Mouse (Mus musculus) lung, postnatal 25 days (tissue): ENCODE measurements around the gene Tlk2.

ENCODE experiments used
- DNase-seq: peaks from one replicate; pipeline ENCODE4 v3.0.0; 2022; ENCODE audit warnings: low spot score

Tlk2 gene

GRCm38 (mm10) chr11:105261601-105262351, 83.2 kb downstream of the Tlk2 start:
- DNase-seq = no peak

DNA sequence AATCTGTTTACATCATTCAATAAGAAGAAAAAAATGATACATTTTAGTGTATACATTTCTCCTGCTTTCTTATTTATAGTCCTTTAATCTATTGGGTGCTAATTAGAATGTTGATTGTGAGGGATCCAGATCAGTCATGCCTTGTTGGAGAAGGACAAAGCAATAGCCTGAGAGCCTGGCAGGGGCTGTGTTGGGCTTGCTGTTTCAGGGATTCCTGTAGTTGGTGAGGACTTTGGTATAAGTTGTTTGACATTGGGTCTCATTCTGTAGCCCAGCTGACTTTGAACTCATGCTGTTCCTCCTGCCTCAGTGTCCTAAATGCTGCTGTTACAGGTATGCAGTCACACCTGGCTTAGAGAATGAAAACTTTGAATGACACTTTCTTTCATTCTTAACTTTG, 85.9 kb downstream of the Tlk2 start:
- DNase-seq = no peak

DNA sequence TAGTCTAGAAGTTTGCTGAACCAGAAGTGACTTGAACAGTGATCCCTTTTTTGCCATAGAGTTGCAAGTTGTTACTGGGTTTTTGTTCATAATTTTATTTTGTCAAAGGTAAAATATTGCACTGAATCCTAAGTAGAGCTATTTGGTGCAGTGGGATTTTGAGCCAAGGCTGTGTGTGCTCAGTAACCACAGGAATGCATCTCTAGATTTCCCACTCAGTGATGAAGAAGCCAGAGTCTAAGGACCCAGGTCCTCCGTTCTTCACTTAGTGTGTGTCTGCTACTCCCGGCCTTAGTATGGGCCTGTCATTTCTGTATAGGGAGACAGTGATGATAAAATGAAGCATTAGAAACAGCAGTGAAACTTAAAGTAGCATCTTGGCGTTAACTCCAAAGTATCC, 86.4 kb downstream of the Tlk2 start:
- DNase-seq = peak; percentile 26

- peak; percentile 65 for DNase-seq
These were observed 91.5 kb downstream of the Tlk2 start for GRCm38 (mm10) chr11:105270155-105270554.

GRCm38 (mm10) chr11:105280456-105280855, 101.8 kb downstream of the Tlk2 start:
- DNase-seq = no peak

- no peak for DNase-seq
These were observed 102.7 kb downstream of the Tlk2 start for GRCm38 (mm10) chr11:105281291-105281690.

DNA sequence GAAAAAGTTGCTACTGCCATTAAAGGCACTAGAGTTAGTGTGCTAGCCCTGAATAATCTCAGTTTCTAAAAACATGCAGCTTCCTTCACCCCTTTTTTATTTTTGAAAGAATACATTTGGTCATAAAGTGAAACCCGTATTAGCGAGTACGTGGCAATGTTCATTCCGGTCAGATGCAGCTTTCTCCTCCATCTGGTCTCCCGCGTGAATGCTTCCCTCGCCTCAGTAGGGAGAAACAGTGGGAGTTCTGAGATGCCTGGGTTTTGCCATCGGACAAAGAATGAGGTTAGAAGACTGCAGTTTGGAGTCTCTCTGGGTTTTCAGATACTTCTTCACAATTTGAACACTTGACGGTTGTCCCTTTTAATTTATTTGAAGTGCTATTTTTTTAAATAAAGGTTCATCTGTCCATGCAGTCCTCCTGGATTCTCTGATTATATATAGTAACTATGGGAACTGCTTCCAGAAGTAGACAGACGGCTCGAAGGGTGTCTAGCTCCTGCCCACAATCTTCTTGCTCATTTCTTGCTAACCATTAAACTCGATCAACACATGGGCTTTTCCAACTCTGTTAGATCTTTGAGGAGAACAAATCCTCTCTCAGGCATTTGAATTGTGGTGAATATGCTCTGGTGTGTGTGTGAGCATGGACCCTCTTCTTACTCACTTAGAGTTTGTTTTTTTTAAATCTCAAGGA, 103.3 kb downstream of the Tlk2 start:
- DNase-seq = no peak

GRCm38 (mm10) chr11:105282460-105282859, 103.9 kb downstream of the Tlk2 start:
- DNase-seq = peak; percentile 77

- DNase-seq = no peak
These were observed 104.4 kb downstream of the Tlk2 start for GRCm38 (mm10) chr11:105283016-105283415.

DNA sequence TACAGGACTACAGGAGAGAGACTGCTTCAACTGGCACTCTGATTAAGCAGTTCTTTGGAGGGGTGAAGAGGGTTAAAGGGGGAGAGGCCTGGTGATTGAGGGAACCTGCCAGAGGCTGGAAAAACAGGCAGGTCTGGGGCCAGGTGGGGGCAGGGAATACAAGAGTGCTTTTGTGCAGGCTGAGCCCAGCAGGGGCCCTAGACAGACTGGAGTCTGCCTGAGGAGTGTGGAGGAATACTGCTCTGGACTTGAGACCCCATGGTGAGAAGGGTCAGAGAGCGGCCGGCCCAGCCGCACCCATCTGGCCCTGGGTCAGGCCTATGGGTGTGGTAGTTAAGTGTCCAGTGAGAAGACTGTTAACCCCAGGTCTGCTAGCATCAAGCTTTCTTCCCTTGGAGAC, 107.1 kb downstream of the Tlk2 start:
- no peak for DNase-seq

DNA sequence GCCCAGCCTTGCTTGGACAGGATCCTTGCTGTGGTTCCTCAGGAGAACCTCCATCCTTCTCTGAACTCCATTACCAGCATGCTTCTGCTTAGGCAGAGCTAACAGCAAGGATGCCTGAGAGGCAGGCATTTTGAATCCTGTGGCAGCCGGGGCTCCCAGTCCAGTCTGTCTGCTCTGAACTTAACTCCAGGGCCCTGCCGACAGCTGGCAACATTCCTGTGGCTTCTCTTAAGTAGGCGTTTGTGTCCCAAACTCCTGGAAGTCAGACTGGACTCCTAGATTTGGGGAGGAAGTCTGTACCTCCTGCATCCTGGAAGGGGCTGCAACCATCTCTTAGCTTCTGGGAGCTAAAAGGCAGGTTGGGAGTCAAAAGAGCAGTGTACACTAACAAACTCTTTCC, 110.8 kb downstream of the Tlk2 start:
- no peak for DNase-seq

DNA sequence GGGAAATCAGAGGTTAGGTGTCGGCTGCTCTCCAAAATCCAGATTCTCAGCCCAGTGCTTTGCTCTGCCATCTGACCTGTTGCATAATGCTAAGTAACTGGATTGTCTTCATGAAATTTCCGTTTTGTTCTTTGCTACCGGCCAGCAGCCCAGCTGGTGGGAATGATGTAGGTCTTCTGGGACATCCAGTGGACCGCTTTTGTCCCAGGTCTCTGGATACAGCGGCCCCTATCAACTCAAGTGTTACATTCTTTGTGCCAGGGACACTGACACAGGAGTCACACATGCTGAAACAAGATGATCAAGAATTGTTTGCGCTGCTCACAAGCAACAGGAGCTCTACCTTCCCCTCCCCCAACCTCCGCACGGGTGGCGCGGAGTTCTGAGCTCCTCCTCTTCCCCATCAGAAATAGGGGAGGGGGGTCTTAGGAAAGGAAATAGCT, 113.1 kb downstream of the Tlk2 start:
- DNase-seq = peak; percentile 54

DNA sequence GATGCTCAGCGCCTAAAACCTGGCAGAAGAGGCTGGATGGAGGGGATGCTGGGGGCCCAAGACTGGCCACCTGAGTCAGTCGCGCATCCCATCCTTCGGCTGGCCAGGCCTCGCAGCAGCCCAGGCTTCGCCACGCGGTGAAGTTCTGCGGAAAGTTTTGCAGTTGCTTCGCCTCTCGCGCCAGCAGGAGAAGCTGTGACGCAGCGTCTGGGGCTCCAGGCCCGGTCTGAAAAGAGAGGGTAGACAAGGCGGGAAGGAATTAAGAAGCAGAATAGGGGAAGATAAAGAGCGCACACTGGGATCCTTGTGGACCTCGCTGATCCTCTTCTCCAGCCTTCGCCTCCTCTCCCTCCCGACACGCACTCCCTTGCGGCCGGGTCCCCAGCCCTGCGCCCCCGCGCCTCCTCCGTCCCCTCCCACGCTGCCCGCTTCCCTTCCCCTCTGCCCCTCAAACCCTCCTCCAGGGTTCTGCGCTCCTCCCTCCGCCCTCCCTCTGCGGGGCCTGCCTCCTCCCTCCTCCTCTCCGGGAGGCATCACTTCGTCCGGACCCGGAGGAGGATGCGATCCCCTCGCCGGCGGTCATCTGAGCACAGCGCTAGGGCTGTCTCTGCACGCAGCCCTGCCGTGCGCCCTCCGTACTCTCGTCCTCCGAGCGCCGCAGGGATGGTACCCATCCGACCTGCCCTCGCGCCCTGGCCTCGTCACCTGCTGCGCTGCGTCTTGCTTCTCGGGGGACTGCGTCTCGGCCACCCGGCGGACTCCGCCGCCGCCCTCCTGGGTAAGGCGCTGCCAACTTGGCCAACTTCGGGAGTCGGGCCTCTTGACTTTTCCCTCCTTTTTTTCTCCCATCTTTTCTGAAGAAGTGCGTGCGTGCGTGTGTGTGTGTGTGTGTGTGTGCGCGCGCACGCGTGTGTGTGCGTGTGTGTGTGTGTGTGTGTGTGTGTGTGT, 113.8 kb downstream of the Tlk2 start, which contains the start of gene Mrc2:
Mrc2 (plus strand) TSS at position 520 of the 948 bp plus-strand sequence.
- DNase-seq = no peak

DNA sequence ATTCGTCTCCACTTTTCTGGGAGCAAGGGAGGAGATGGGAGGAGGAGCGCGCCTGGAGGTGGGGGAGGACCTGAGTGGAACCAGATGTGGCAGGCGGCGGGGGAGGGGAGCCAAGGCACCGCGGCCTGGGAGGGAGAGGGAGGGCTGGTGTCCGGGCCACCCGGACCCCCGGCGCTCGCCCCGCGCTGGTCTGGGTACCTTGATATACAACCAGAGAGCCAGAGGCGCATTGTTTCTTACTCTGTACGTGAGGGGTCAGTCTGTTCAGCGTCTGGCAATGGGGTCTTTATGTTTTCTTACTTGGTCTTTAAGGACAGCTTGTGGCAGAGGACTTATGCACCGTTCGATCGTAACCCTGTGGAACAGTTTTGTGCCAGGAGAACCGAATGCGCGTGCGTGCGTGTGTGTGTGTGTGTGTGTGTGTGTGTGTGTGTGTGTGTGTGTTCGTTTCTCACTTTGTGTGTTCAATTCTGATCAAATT, 114.5 kb downstream of the Tlk2 start:
- no peak for DNase-seq

GRCm38 (mm10) chr11:105293901-105294494, 115.4 kb downstream of the Tlk2 start:
- DNase-seq = no peak

GRCm38 (mm10) chr11:105296084-105296483, 117.5 kb downstream of the Tlk2 start:
- no peak for DNase-seq

DNA sequence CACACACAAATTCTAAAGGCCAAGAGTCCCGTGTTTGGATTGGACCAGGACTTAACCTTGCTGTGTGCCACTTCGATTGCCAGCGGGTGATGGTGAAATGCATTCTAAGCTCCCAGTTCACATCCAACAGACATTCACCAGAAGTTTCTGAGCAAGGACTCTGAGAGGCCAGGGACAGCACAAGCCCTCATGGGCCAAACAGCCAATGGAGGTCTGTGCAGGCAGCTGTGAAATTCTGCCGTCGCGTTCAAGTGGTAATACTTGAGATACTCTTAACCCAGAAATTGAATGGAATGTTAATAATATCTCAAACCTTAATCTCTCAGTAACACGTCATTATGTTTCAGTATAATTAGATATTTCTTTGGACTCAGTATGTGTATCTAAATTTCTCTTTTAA, 131.6 kb downstream of the Tlk2 start:
- peak; percentile 64 for DNase-seq

- DNase-seq = peak; percentile 74
These were observed 132.8 kb downstream of the Tlk2 start for GRCm38 (mm10) chr11:105311291-105311975.

DNA sequence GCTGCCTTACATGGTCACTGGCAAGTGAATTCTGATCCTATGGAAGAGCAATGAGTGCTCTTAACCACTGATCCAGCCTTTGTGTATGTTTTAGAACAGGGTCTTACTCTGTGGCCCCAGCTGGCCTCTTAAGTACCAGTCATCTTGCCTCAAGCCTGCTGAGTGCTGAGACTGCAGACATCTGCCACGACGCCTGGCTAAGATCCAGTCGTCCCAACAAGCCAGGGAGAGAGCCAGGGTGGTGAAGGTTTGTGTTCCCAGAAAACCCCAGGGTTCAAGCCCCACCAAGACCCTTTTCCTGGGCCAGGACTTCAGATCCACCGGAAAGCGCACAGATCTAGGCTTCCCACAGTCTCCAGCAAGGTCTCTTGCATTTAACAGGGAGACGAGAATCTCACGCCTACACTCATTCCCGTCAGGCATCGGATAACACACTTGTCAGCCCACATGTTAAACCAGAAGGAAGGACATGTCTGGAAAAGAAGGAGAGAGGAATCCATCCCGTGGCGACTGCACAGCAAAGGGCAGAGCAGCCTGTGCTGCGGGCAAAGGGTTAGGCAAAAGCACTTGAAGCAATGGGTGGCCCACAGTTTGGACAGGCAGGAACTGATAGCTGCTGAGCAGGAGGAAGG, 133.8 kb downstream of the Tlk2 start:
- no peak for DNase-seq

- peak; percentile 53 for DNase-seq
These were observed 134.5 kb downstream of the Tlk2 start for GRCm38 (mm10) chr11:105312972-105313632.
